Mouse (Mus musculus): ENCODE data around the gene Spib.

Gene Spib

DNA sequence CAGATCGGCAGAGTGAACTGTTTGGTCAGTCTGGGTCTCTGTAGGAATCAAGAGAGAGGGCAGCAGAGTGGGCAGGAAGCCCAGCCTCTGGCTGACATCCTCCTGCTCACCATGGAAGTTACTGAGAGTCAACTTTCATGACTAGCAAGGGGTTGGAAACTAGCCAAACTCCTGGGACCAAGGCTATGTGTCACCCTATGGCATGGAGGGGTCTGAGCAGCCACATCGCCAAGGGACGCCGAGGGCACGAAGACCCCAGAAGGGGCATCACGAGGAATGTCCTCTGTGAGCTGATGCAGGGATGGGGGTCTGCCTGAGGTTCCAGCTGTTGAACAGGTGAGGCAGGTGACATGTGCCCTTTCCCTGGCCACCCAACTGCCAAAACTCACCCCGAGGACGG is 43.3 kb downstream of the Spib start:
- in situ Hi-C loops (cut with MboI) = loop anchor here (25.0 kb wide), 1 partner anchor 226 kb away; the partner anchor contains the start of genes Acp4 and Gm15517

GRCm38 (mm10) chr7:44487936-44488335 is 43.9 kb downstream of the Spib start:
- in situ Hi-C loops (cut with MboI) = loop anchor here (25.0 kb wide), 1 partner anchor 226 kb away; the partner anchor contains the start of genes Acp4 and Gm15517

DNA sequence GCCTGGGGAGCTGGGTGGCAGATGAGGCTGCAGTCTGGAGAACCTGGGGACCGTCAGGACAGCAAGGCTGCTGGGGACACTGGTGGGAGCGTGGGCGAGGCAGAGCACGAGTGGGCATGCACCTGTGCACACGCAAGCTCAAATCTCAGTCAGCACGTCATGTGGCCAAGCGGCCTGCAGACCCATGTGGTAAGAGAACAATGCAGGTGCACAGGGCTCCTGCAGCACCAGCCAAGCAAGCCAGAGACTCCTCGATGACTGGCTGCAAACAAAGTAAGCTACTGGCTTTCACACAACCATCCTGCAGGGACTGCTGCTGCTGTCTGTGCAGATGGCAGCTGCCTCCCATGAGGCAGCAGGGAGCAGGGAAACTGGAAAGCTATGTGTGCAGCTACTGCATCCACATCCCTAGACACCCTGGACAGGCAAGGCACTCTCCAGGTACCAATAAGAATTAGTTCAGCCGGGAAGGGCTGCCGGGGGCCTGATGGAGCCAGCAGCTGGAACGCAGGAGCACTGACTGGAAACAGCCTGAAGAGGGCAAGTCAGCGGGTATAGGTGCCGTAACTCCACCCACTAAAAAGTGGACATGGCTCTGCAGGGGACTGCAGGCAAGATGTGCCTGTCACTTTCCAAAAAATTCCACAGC is 44.8 kb downstream of the Spib start:
- in situ Hi-C loops (cut with MboI) = loop anchor here (25.0 kb wide), 1 partner anchor 225 kb away; the partner anchor contains the start of genes Acp4 and Gm15517

DNA sequence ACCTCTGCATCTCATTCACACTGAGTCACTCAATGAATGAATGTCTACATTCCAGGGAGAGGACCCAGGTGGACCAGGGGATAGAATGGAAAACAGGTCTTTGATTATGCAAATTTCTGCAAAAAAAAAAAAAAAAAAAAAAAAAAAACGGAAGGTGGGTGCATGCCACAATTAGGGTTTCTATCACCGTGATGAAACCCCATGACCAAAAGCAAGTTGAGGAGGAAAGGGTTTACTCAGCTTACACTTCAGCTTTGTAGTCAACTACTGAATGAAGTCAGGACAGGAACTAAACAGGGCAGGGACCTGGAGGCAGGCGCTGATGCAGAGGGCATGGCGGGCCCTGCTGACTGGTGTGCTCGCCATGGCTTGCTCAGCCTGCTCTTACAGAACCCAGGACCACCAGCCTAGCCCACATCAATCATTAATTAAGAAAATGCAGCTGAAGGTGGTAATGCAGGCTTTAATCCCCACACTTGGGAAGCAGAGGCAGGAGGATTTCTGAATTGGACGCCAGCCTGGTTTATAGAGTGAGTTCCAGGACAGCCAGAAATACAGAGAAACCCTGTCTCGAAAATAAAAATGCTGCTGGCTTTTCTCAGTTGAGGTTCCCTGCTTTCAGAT is 46.2 kb downstream of the Spib start:
- in situ Hi-C loops (cut with MboI) = loop anchor here (25.0 kb wide), 1 partner anchor 223 kb away; the partner anchor contains the start of genes Acp4 and Gm15517

GRCm38 (mm10) chr7:44484841-44485571 is 46.9 kb downstream of the Spib start:
- in situ Hi-C loops (cut with MboI) = loop anchor here (25.0 kb wide), 1 partner anchor 223 kb away; the partner anchor contains the start of genes Acp4 and Gm15517

GRCm38 (mm10) chr7:44484109-44484508 is 47.8 kb downstream of the Spib start:
- in situ Hi-C loops (cut with MboI) = loop anchor here (25.0 kb wide), 1 partner anchor 222 kb away; the partner anchor contains the start of genes Acp4 and Gm15517

GRCm38 (mm10) chr7:44482836-44483435 is 48.9 kb downstream of the Spib start:
- in situ Hi-C loops (cut with MboI) = loop anchor here (25.0 kb wide), 1 partner anchor 221 kb away; the partner anchor contains the start of genes Acp4 and Gm15517
